Mouse (Mus musculus) limb, embryonic 15.5 days (tissue): ENCODE data around the gene Slx4. TPM values are rescaled to one million over a fixed set of nuclear protein-coding genes. Genes with fewer than 3 reads are reported as not detected.
"Not testable (repeated sequence)": the region's sequence is repeated elsewhere in the genome, so short reads cannot be mapped to it uniquely, and the experiment has no call there.

Source experiments
- ATAC-seq: fragments of 200-750 bp; cut with Nextera tagmentation; 2 replicates; pipeline ENCODE4 v1.8.0; 2017; ENCODE audit warnings: low read depth, moderate TSS enrichment; ENCODE audit not compliant: insufficient number of reproducible peaks, low FRiP score, low TSS enrichment
- H3K27ac ChIP-seq: fragments of 300-500 bp; sonication (generic); 2 replicates; pipeline ENCODE4 v1.5.1; 2015; ENCODE audit warnings: moderate library complexity, mild to moderate bottlenecking, inconsistent platforms
- H3K27me3 ChIP-seq: fragments of 300-500 bp; sonication (generic); 2 replicates; pipeline ENCODE4 v1.6.1; 2015; ENCODE audit warnings: inconsistent platforms
- H3K36me3 ChIP-seq: fragments of 300-500 bp; sonication (generic); 2 replicates; pipeline ENCODE4 v1.6.1; 2015; ENCODE audit warnings: inconsistent platforms
- H3K4me1 ChIP-seq: fragments of 300-500 bp; sonication (generic); 2 replicates; pipeline ENCODE4 v1.6.1; 2015; ENCODE audit warnings: inconsistent platforms
- H3K4me2 ChIP-seq: fragments of 300-500 bp; sonication (generic); 2 replicates; pipeline ENCODE4 v1.6.1; 2015; ENCODE audit warnings: mild to moderate bottlenecking, inconsistent platforms
- H3K4me3 ChIP-seq: fragments of 300-500 bp; sonication (generic); 2 replicates; pipeline ENCODE4 v1.5.1; 2015; ENCODE audit warnings: mild to moderate bottlenecking, inconsistent platforms
- H3K9ac ChIP-seq: fragments of 300-500 bp; sonication (generic); 2 replicates; pipeline ENCODE4 v1.6.1; 2015; ENCODE audit warnings: inconsistent platforms
- H3K9me3 ChIP-seq: fragments of 300-500 bp; sonication (generic); 2 replicates; pipeline ENCODE4 v1.6.1; 2016; ENCODE audit warnings: inconsistent platforms
- WGBS: fragments of 180-500 bp; shearing (Covaris S2); methylation state at CpG from one replicate; pipeline ENCODE4 v1.1.7; 2015; 5-methylcytosine and 5-hydroxymethylcytosine counted together
- polyA plus RNA-seq: library from polyadenylated mRNA; unstranded; fragments of >200 nt; fragmentation: Nextera tagmentation; extraction: Ambion mirVana; gene quantifications from 2 replicates; pipeline ENCODE4 v1.2.1, GENCODE M21; 2015

Gene Slx4
- polyA plus RNA-seq, 1 experiment from 2014 or later = 16.6 TPM

- Histone ChIP-seq H3K36me3 (peaks cover 99% of the 10 kb centered on the region), H3K9me3 (no peaks in the 10 kb centered on the region), H3K4me1 (no peaks in the 10 kb centered on the region), H3K4me2 (no peak overlapping the region), H3K27me3 (no peaks in the 10 kb centered on the region), H3K4me3 (no peak overlapping the region), H3K27ac (no peak overlapping the region), H3K9ac (no peak overlapping the region)
- WGBS = 78% methylated on average over 7 of the region's 7 CpGs
- ATAC-seq = no peak
Measured at GRCm38 (mm10) chr16:3983146-3983700, 20.3 kb downstream of the Slx4 start.

- Histone ChIP-seq H3K4me3 (no peak overlapping the region), H3K9ac (no peak overlapping the region), H3K27ac (no peak overlapping the region), H3K27me3 (no peaks in the 10 kb centered on the region), H3K4me2 (no peak overlapping the region), H3K9me3 (no peaks in the 10 kb centered on the region), H3K4me1 (no peaks in the 10 kb centered on the region), H3K36me3 (peaks cover 99% of the 10 kb centered on the region)
- 91% methylated on average over 4 of the region's 4 CpGs for WGBS
- no peak for ATAC-seq
Measured at GRCm38 (mm10) chr16:3982173-3982572, 21.4 kb downstream of the Slx4 start.

- Histone ChIP-seq H3K27ac (no peak overlapping the region), H3K9me3 (no peaks in the 10 kb centered on the region), H3K4me1 (no peaks in the 10 kb centered on the region), H3K4me3 (no peak overlapping the region), H3K27me3 (no peaks in the 10 kb centered on the region), H3K4me2 (no peak overlapping the region), H3K9ac (no peak overlapping the region), H3K36me3 (peaks cover 47% of the 10 kb centered on the region)
- 54% methylated on average over 3 of the region's 3 CpGs for WGBS
- ATAC-seq = no peak
Measured at GRCm38 (mm10) chr16:3976712-3977111, 26.9 kb downstream of the Slx4 start.

- Histone ChIP-seq H3K9ac (no peak within 1 kb of the TSS), H3K4me1 (no peaks in the 10 kb centered on the region), H3K36me3 (peaks cover 42% of the 10 kb centered on the region), H3K27ac (no peak within 1 kb of the TSS), H3K4me2 (no peak within 1 kb of the TSS), H3K9me3 (no peaks in the 10 kb centered on the region), H3K27me3 (no peaks in the 10 kb centered on the region), H3K4me3 (no peak within 1 kb of the TSS)
- ATAC-seq = peak; percentile 57; the same call in 1 of the 2 replicates
- 63% methylated on average over 4 of the region's 4 CpGs for whole genome bisulfite sequencing
Measured at GRCm38 (mm10) chr16:3976251-3976671, 27.3 kb downstream of the Slx4 start, which contains the start of gene Nlrc3. Nlrc3 (minus strand) TSS chr16:3976632.

- no peak overlapping the region for H3K4me2 ChIP-seq
- ATAC-seq = no peak
- no peak overlapping the region for H3K9ac ChIP-seq
- H3K4me1 ChIP-seq = no peaks in the 10 kb centered on the region
- no peak overlapping the region for H3K4me3 ChIP-seq
- peaks cover 36% of the 10 kb centered on the region for H3K36me3 ChIP-seq
- no peaks in the 10 kb centered on the region for H3K9me3 ChIP-seq
- no peak overlapping the region for H3K27ac ChIP-seq
- WGBS = 80% methylated on average over 7 of the region's 7 CpGs
- no peaks in the 10 kb centered on the region for H3K27me3 ChIP-seq
Measured at GRCm38 (mm10) chr16:3975658-3976057, 27.9 kb downstream of the Slx4 start.

GRCm38 (mm10) chr16:3974456-3974855, 29.1 kb downstream of the Slx4 start:
- not testable (repeated sequence) for H3K9ac ChIP-seq, H3K4me2 ChIP-seq, H3K27ac ChIP-seq, H3K4me3 ChIP-seq, H3K4me1 ChIP-seq, H3K9me3 ChIP-seq, ATAC-seq, H3K27me3 ChIP-seq
- WGBS = 90% methylated on average over 19 of the region's 19 CpGs
- H3K36me3 ChIP-seq = peaks cover 24% of the 10 kb centered on the region

GRCm38 (mm10) chr16:3965534-3965933, 38.0 kb downstream of the Slx4 start:
- H3K4me3 ChIP-seq = no peak overlapping the region
- no peaks in the 10 kb centered on the region for H3K4me1 ChIP-seq
- no peak overlapping the region for H3K4me2 ChIP-seq
- no peak overlapping the region for H3K27ac ChIP-seq
- ATAC-seq = no peak
- no peak overlapping the region for H3K9ac ChIP-seq
- no peaks in the 10 kb centered on the region for H3K27me3 ChIP-seq
- H3K36me3 ChIP-seq = no peaks in the 10 kb centered on the region
- H3K9me3 ChIP-seq = no peaks in the 10 kb centered on the region
- WGBS = 82% methylated on average over 3 of the region's 3 CpGs

- H3K9ac ChIP-seq = no peak overlapping the region
- H3K4me1 ChIP-seq = no peaks in the 10 kb centered on the region
- ATAC-seq = no peak
- no peak overlapping the region for H3K27ac ChIP-seq
- no peak overlapping the region for H3K4me3 ChIP-seq
- no peaks in the 10 kb centered on the region for H3K36me3 ChIP-seq
- H3K9me3 ChIP-seq = no peaks in the 10 kb centered on the region
- no peak overlapping the region for H3K4me2 ChIP-seq
- 70% methylated on average over 10 of the region's 10 CpGs for WGBS
- no peaks in the 10 kb centered on the region for H3K27me3 ChIP-seq
Measured at GRCm38 (mm10) chr16:3964990-3965389, 38.6 kb downstream of the Slx4 start.

GRCm38 (mm10) chr16:3959261-3959660, 44.3 kb downstream of the Slx4 start:
- no peaks in the 10 kb centered on the region for H3K27me3 ChIP-seq
- H3K27ac ChIP-seq = no peak overlapping the region
- no peak overlapping the region for H3K9ac ChIP-seq
- no peak for ATAC-seq
- H3K36me3 ChIP-seq = no peaks in the 10 kb centered on the region
- H3K4me3 ChIP-seq = no peak overlapping the region
- H3K9me3 ChIP-seq = no peaks in the 10 kb centered on the region
- H3K4me1 ChIP-seq = no peaks in the 10 kb centered on the region
- 52% methylated on average over 2 of the region's 2 CpGs for WGBS
- no peak overlapping the region for H3K4me2 ChIP-seq

GRCm38 (mm10) chr16:3956369-3956768, 47.2 kb downstream of the Slx4 start:
- WGBS = 78% methylated on average over 6 of the region's 6 CpGs
- Histone ChIP-seq H3K9ac (no peak overlapping the region), H3K36me3 (no peaks in the 10 kb centered on the region), H3K4me3 (no peak overlapping the region), H3K9me3 (no peaks in the 10 kb centered on the region), H3K27me3 (no peaks in the 10 kb centered on the region), H3K27ac (no peak overlapping the region), H3K4me1 (no peaks in the 10 kb centered on the region), H3K4me2 (no peak overlapping the region)
- ATAC-seq = no peak

- H3K36me3 ChIP-seq = no peaks in the 10 kb centered on the region
- H3K4me3 ChIP-seq = no peak overlapping the region
- H3K9ac ChIP-seq = no peak overlapping the region
- H3K9me3 ChIP-seq = no peaks in the 10 kb centered on the region
- H3K27me3 ChIP-seq = no peaks in the 10 kb centered on the region
- WGBS = 88% methylated on average over 1 of the region's 1 CpGs
- no peak overlapping the region for H3K27ac ChIP-seq
- no peak for ATAC-seq
- H3K4me2 ChIP-seq = no peak overlapping the region
- H3K4me1 ChIP-seq = no peaks in the 10 kb centered on the region
Measured at GRCm38 (mm10) chr16:3951141-3951540, 52.4 kb downstream of the Slx4 start.

GRCm38 (mm10) chr16:3934701-3935100, 68.9 kb downstream of the Slx4 start:
- H3K4me2 ChIP-seq = no peak overlapping the region
- no peaks in the 10 kb centered on the region for H3K9me3 ChIP-seq
- H3K4me1 ChIP-seq = no peaks in the 10 kb centered on the region
- WGBS = 84% methylated on average over 4 of the region's 4 CpGs
- H3K36me3 ChIP-seq = peaks cover 81% of the 10 kb centered on the region
- no peak for ATAC-seq
- no peak overlapping the region for H3K9ac ChIP-seq
- no peak overlapping the region for H3K27ac ChIP-seq
- H3K4me3 ChIP-seq = no peak overlapping the region
- no peaks in the 10 kb centered on the region for H3K27me3 ChIP-seq

- H3K9ac ChIP-seq = no peak overlapping the region
- H3K36me3 ChIP-seq = peaks cover 83% of the 10 kb centered on the region
Measured at GRCm38 (mm10) chr16:3934091-3934490, 69.5 kb downstream of the Slx4 start.

More at GRCm38 (mm10) chr16:3934091-3934490, 69.5 kb downstream of the Slx4 start:
- Histone ChIP-seq H3K27ac (no peak overlapping the region), H3K9me3 (no peaks in the 10 kb centered on the region), H3K27me3 (no peaks in the 10 kb centered on the region), H3K4me2 (no peak overlapping the region), H3K4me3 (no peak overlapping the region), H3K4me1 (no peaks in the 10 kb centered on the region)
- WGBS = 96% methylated on average over 1 of the region's 1 CpGs
- no peak for ATAC-seq
